Mouse (Mus musculus) CD4-positive helper T cell, adult 2 months (primary cell): ENCODE measurements around the gene Gm6526.
"Not testable (repeated sequence)": the region's sequence is repeated elsewhere in the genome, so short reads cannot be mapped to it uniquely, and the experiment has no call there.

Source experiments
- DNase-seq: peaks from one replicate; pipeline ENCODE4 v3.0.0-alpha.2; 2012; ENCODE audit warnings: low read depth, missing footprints, low spot score

Gm6526 gene

GRCm38 (mm10) chr14:43747566-43747965 is at the start of gene Gm6526:
Gm6526 (plus strand) TSS chr14:43747866.
- DNase-seq, result not testable (repeated sequence)

- not testable (repeated sequence) for DNase-seq
Observed at GRCm38 (mm10) chr14:43727385-43727784, 20.3 kb upstream of the Gm6526 start, which contains the start of gene Gm16506. Gm16506 (minus strand) TSS chr14:43727485.

- DNase-seq, result not testable (repeated sequence)
Observed at GRCm38 (mm10) chr14:43784645-43785044, 37.0 kb downstream of the Gm6526 start, which contains the start of gene Gm8180. Gm8180 (minus strand) TSS chr14:43784745.

- DNase-seq, result not testable (repeated sequence)
Observed at GRCm38 (mm10) chr14:43793811-43794210, 46.1 kb downstream of the Gm6526 start.

- no peak for DNase-seq
Observed at GRCm38 (mm10) chr14:43796069-43796904, 48.6 kb downstream of the Gm6526 start.

- DNase-seq, result not testable (repeated sequence)
Observed at GRCm38 (mm10) chr14:43796905-43797470, 49.3 kb downstream of the Gm6526 start.

- DNase-seq, result not testable (repeated sequence)
Observed at GRCm38 (mm10) chr14:43804435-43804834, 56.8 kb downstream of the Gm6526 start.
